Mouse (Mus musculus) T-helper 17 cell (primary cell): ENCODE results near the gene Chpf2.

ENCODE experiments used
- in situ Hi-C, 2 experiments: fragments of 300-600 bp; cut with MboI, MseI; formaldehyde crosslinking; loops; 1 replicate in 1 of 2; 2 replicates in 1 of 2; pipeline ENCODE4 v1.15.1; 2025; ENCODE audit warnings: high pct_unique_total_duplicates in 2 of 2

The Chpf2 gene

GRCm38 (mm10) chr5:24635526-24636141, 49.1 kb downstream of the Chpf2 start:
- in situ Hi-C loops, result no loop called here

GRCm38 (mm10) chr5:24636987-24637386, 50.4 kb downstream of the Chpf2 start:
- in situ Hi-C loops, result no loop called here

GRCm38 (mm10) chr5:24638131-24638530, 51.6 kb downstream of the Chpf2 start:
- in situ Hi-C loops, result no loop called here

- in situ Hi-C loops, result no loop called here
These were observed 52.5 kb downstream of the Chpf2 start for GRCm38 (mm10) chr5:24639081-24639480.
